Mouse (Mus musculus) thymus, postnatal 0 days (tissue): ENCODE results near the gene Gmcl1. TPM values are rescaled to one million over a fixed set of nuclear protein-coding genes. Genes with fewer than 3 reads are reported as not detected.

ENCODE experiments used
- DNase-seq: peaks from one replicate; pipeline ENCODE4 v3.0.0-alpha.2; 2015; ENCODE audit warnings: low spot score
- polyA plus RNA-seq: library from polyadenylated mRNA; unstranded; fragments of >200 nt; fragmentation: Nextera tagmentation; extraction: Ambion mirVana; gene quantifications from 2 replicates; pipeline ENCODE4 v1.2.1, GENCODE M21; 2015

The Gmcl1 gene
- polyA plus RNA-seq, 1 experiment from 2014 or later, result 37.0 TPM

- no peak for DNase-seq
These were observed 3.1 kb upstream of the Gmcl1 start for GRCm38 (mm10) chr6:86736313-86736712.

DNA sequence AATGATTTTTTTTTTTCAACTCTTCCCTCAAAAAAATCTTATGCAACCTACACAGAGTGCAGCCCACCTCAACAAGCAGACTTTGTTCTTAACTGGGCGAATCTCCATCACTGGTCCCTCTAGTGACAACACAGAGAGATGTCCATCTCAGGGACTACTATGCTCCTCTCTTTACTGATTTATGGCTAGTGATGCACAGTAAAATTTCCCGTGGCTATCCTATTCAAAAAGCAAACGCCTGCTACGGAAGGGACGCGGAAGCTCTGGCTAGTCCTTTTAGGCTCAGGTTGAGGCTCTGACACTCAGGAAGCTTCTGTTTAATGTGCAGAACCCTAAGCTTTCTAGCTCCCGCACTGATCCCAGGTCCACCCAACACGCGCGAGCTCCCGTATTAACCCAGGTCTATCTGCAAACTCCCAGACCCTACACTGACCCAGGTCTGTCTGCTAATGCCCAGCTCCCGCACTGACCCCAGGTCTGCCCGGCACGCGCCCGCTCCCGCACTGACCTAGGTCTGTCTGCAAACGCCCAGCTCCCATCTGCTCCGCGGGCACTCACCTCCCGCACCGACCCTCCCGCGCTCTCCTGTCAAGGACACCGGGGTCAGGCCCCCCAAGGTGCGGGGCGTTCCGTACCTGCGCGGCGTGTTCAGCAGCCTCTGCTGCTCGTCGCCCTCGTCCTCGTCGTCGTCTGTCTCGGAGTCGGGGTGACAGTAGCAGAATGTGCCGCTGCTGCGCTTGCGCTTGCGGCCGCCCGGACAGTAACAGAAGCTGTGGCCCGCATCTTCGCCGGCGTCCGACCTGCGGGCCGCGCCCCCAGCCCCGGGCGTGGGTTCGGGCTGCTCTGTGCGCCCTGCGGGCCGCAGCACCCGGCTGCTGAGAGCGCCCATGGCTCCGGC, 658 bp downstream of the Gmcl1 start:
- DNase-seq, result peak; percentile 32

DNA sequence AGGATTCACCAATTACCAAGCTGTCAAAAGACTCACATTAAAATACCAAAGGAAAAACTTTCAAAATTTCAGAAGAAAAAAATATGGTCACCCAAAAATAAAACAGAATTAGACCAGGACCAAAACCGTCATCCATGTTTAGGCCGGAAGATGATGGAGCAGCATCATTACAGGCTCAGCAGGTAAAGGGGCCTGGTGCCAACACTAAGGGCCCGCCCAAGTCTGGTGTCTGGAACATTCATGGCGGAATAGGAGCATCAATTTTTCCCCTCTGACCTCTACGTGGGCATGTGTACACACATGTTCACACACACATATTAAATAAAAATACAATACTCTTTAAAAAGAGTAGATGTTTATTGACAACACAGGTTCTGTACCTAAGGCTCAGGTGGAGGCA, 4.5 kb downstream of the Gmcl1 start:
- DNase-seq, result no peak

GRCm38 (mm10) chr6:86721977-86722376, 11.2 kb downstream of the Gmcl1 start:
- no peak for DNase-seq

GRCm38 (mm10) chr6:86708072-86708774, 25.0 kb downstream of the Gmcl1 start:
- DNase-seq, result no peak

- DNase-seq, result no peak
These were observed 30.6 kb downstream of the Gmcl1 start for GRCm38 (mm10) chr6:86702577-86702976.

DNA sequence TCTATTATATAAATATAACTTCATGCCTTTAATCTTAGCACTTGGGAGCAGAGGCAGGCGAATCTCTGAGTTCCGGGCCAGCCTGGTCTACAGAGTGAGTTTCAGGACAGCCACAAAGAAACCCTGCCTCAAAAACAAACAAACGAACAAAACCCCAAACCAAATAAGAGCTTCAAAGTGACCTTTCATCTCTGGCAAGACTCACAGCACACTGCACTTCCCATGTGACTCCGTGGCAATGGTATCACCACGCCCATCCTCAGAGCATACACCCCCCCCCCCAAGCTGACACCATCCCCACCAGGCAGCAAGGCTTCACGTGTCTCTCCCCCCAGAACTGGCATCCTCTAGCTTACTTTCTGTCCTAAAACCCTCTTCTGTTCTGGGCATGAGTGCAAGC, 35.3 kb downstream of the Gmcl1 start:
- DNase-seq, result peak; percentile 17

DNA sequence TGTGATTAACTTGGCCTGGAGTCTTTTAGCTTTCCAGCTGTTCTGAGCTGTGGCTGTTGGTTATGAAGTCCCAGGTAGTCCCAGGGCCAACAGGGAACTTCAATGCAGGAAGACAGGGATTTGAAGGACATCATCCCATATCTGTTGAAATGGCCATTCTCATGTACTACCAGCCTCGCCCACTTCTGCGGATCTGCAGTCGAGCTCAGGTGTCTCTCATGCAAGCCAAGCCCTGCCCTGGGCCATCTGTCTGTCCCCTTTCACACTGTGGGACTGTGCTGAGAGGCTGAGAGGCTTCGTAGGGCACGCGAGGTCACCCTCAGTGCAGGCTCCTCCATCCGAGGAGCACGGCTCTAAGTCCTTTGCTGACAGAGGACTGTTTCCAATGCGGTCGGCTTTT, 37.0 kb downstream of the Gmcl1 start:
- no peak for DNase-seq

DNA sequence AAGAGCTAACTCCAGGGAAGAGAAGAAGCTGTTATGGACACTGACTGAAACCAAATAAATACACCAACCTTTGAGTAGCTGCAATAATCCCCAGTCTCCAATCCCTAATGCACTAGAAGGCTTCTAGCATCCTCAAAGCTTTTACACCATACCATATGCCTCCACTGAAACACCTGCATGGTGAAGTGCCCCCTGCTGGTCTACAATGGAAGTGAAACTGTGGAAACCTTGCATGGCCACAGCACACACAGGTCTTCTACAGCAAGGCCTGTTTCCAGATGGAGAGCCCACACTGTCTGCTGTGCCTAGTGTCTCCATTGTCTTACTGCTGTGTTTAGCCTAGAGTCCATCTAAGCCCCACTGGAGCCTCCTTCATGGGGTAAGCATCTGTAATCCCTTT, 38.7 kb downstream of the Gmcl1 start:
- peak; percentile 73 for DNase-seq

- no peak for DNase-seq
These were observed 43.5 kb downstream of the Gmcl1 start for GRCm38 (mm10) chr6:86689671-86690070.

- no peak for DNase-seq
These were observed 46.2 kb downstream of the Gmcl1 start for GRCm38 (mm10) chr6:86686971-86687370.

- no peak for DNase-seq
These were observed 48.5 kb downstream of the Gmcl1 start for GRCm38 (mm10) chr6:86684655-86685011.

DNA sequence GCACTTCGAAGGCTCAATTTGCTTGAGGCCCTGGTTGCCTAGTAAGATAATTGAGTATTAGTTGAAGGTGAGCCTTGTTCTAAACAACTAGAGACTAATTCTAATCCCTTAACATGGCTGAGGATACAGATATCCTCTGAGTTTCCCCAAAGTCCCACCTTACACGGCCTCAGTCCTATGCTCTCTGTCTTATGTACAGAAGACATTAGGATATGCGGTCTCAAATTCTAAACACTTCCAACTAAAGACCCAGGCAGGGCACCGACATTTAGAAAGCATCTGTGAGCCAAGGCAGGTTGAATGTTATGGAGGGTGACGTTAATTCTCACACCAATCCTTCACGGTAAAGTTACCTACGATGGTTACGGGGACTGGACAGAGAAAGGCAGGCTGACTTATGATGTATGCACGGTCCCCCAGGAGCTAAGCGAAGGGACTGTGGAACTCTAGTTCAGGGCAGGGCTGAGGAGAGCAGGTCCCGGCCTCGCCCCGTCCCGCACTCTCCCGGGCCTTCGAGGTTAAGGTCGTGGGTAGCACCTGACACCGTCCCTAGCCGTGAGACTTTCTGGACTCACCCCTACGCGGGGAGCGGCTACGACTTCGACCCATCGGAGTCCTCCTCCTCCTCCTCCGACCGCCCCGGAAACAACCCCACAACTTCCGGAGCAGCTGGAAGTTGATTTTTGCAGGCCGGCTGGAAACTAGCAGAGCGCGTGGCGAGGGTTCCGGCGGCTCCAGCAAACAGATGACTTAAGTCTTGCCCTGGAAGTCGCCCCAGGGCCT, 49.1 kb downstream of the Gmcl1 start, which contains the start of gene Snrnp27:
Snrnp27 (minus strand) TSS at position 651 of the 783 bp plus-strand sequence.
- peak; percentile 93 for DNase-seq

DNA sequence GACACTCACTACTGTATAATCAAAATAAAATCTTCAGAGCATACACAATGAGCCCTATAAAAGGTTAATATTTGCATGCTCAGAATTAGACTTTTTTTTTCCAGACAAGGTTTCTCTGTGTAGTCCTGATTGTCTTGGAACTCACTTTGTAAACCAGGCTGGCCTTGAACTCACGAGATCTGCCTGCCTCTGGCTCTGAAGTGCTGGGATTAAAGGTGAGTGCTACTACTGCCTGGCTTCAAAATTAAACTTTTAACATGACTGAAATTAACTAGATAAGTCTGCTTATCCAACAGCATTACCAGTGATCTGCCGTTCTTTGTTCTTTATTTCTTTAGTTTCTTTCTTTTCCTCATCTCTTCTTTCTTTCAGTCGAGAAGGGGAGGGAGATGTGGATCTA, 51.9 kb downstream of the Gmcl1 start:
- DNase-seq, result no peak

- no peak for DNase-seq
These were observed 54.8 kb downstream of the Gmcl1 start for GRCm38 (mm10) chr6:86678341-86678740.

DNA sequence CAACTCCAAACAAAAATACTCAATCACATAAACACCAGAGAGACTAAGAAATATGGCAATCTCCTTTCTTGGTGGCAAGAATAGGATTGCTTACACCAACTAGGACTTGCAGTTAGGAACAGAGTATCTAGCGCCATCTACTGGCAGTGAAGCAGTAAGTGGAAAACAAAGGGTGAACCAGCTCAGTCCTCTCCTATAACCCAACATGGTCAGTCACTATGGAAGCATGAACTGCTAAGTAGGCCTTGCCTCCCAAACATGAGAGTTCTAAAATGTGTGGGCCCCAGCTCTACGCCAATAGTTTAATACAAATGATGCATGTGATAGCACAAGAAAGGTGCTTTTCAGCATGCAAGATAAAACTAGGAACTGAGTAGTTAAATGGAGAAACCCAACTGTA, 62.3 kb downstream of the Gmcl1 start:
- DNase-seq, result peak; percentile 85

GRCm38 (mm10) chr6:86669240-86669727, 63.9 kb downstream of the Gmcl1 start:
- DNase-seq, result peak; percentile 100

DNA sequence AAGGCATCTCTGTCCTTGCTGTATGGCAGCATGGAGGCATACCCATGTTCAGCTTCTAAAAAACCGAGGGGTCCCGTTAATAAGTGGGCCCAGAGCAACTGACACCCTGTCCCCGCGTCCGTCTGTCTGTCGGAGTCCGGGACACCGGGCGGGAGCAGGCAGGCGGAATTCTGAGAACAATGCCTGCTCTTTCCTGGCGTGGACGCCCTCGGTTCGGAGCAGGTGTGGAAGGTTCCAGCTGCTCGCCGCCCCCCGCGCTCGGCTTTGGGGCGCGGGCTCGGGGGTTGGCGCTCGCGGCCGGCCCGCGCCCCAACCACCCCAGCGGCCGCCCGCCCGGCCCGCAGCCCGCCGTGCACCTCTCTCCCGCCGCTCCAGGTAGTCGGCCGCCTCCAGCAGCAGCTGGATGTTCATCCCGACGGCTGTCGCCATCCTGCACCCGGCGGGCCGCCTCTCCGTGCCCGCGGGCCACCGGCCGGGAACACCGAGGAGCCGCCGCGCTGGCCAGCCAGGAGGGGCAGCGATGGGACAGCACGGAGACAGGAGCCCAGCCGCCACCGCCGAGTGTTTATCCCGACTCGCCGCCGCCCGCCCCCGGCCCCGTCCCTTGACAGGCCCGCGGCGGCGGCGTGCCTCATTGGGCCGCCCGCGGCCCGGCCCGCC, 64.5 kb downstream of the Gmcl1 start, which contains the start of gene Mxd1:
Mxd1 (minus strand) TSS at position 582 of the 660 bp plus-strand sequence.
- DNase-seq, result no peak

GRCm38 (mm10) chr6:86667061-86667460, 66.1 kb downstream of the Gmcl1 start:
- DNase-seq, result no peak

- DNase-seq, result no peak
These were observed 67.4 kb downstream of the Gmcl1 start for GRCm38 (mm10) chr6:86665560-86666307.
